Mouse (Mus musculus): Measurements from ENCODE around the gene Bhlhe40.

- TF ChIP-seq CTCF (IDR thresholded peaks at IDR 0.05; ENCODE audit: control insufficient read depth, insufficient read depth, low read length) (no peak), POLR2A (IDR thresholded peaks at IDR 0.05; ENCODE audit: borderline replicate concordance, control insufficient read depth, low read depth, low read length) (no peak)
These were observed 3.1 kb downstream of the Bhlhe40 start for GRCm38 (mm10) chr6:108663241-108664194.
